Mouse (Mus musculus): ENCODE results near the gene Pxt1. TPM values are rescaled to one million over a fixed set of nuclear protein-coding genes. Genes with fewer than 3 reads are reported as not detected.

Pxt1 gene
- polyA plus RNA-seq, 1 experiment from 2014 or later, result not detected

- no peaks in the 10 kb centered on the region for H3K27me3 ChIP-seq (ENCODE audit: control insufficient read depth, insufficient read depth, low read length)
- 89% methylated on average over 25 of the region's 25 CpGs for WGBS (ENCODE audit: insufficient replicate concordance)
- no peak for ATAC-seq (replicated peaks; ENCODE audit: insufficient number of reproducible peaks, low FRiP score, low TSS enrichment)
Observed at GRCm38 (mm10) chr17:28940776-28941555, 2.7 kb downstream of the Pxt1 start.

GRCm38 (mm10) chr17:28936622-28937345 is 6.9 kb downstream of the Pxt1 start:
- 83% methylated on average over 10 of the region's 10 CpGs for WGBS (ENCODE audit: insufficient replicate concordance)
- Histone ChIP-seq H3K27ac (ENCODE audit: low read depth, low read length) (no peak overlapping the region), H3K4me2 (no peak overlapping the region)

More at GRCm38 (mm10) chr17:28940776-28941555, 2.7 kb downstream of the Pxt1 start:
- no peaks in the 10 kb centered on the region for H3K4me1 ChIP-seq (ENCODE audit: control insufficient read depth, insufficient read depth, low read length)
- no peaks in the 10 kb centered on the region for H3K36me3 ChIP-seq (ENCODE audit: control insufficient read depth, insufficient read depth, low read length)
- H3K9ac ChIP-seq (ENCODE audit: low read depth, low read length), result no peak overlapping the region
- no peak overlapping the region for H3K4me3 ChIP-seq (ENCODE audit: low read depth, low read length)
- H3K27ac ChIP-seq (ENCODE audit: low read depth, low read length), result no peak overlapping the region
- H3K4me2 ChIP-seq, result no peak overlapping the region
- no peaks in the 10 kb centered on the region for H3K9me3 ChIP-seq (replicated peaks; ENCODE audit: control insufficient read depth, low read length)

GRCm38 (mm10) chr17:28936133-28936532 is 7.5 kb downstream of the Pxt1 start:
- no peaks in the 10 kb centered on the region for H3K9me3 ChIP-seq (replicated peaks; ENCODE audit: control insufficient read depth, low read length)
- peak; percentile 61; the same call in 1 of the 2 replicates for ATAC-seq (replicated peaks; ENCODE audit: insufficient number of reproducible peaks, low FRiP score, low TSS enrichment)
- peaks cover 3% of the 10 kb centered on the region; the same call in 1 of the 2 replicates for H3K4me1 ChIP-seq (ENCODE audit: control insufficient read depth, insufficient read depth, low read length)
- no peak overlapping the region for H3K4me2 ChIP-seq
- WGBS (ENCODE audit: insufficient replicate concordance), result 80% methylated on average over 7 of the region's 7 CpGs
- H3K4me3 ChIP-seq (ENCODE audit: low read depth, low read length), result no peak overlapping the region
- H3K9ac ChIP-seq (ENCODE audit: low read depth, low read length), result no peak overlapping the region
- 0 out of 2 replicates have a peak overlapping the region, but pooled peaks have one; percentile 35 for H3K27ac ChIP-seq (ENCODE audit: low read depth, low read length)
- H3K36me3 ChIP-seq (ENCODE audit: control insufficient read depth, insufficient read depth, low read length), result no peaks in the 10 kb centered on the region
- no peaks in the 10 kb centered on the region for H3K27me3 ChIP-seq (ENCODE audit: control insufficient read depth, insufficient read depth, low read length)

More at GRCm38 (mm10) chr17:28936622-28937345, 6.9 kb downstream of the Pxt1 start:
- H3K36me3 ChIP-seq (ENCODE audit: control insufficient read depth, insufficient read depth, low read length), result no peaks in the 10 kb centered on the region
- no peaks in the 10 kb centered on the region for H3K9me3 ChIP-seq (replicated peaks; ENCODE audit: control insufficient read depth, low read length)
- no peak overlapping the region for H3K9ac ChIP-seq (ENCODE audit: low read depth, low read length)
- no peak overlapping the region for H3K4me3 ChIP-seq (ENCODE audit: low read depth, low read length)
- no peaks in the 10 kb centered on the region for H3K27me3 ChIP-seq (ENCODE audit: control insufficient read depth, insufficient read depth, low read length)
- 0 out of 2 replicates have a peak, but pooled peaks cover 3% of the 10 kb centered on the region for H3K4me1 ChIP-seq (ENCODE audit: control insufficient read depth, insufficient read depth, low read length)
- no peak for ATAC-seq (replicated peaks; ENCODE audit: insufficient number of reproducible peaks, low FRiP score, low TSS enrichment)

- Histone ChIP-seq H3K27ac (ENCODE audit: low read depth, low read length) (0 out of 2 replicates have a peak overlapping the region, but pooled peaks have one; percentile 22), H3K9me3 (replicated peaks; ENCODE audit: control insufficient read depth, low read length) (no peaks in the 10 kb centered on the region), H3K27me3 (ENCODE audit: control insufficient read depth, insufficient read depth, low read length) (no peaks in the 10 kb centered on the region), H3K4me1 (ENCODE audit: control insufficient read depth, insufficient read depth, low read length) (peaks cover 6% of the 10 kb centered on the region), H3K36me3 (ENCODE audit: control insufficient read depth, insufficient read depth, low read length) (no peaks in the 10 kb centered on the region), H3K9ac (ENCODE audit: low read depth, low read length) (no peak overlapping the region), H3K4me2 (no peak overlapping the region), H3K4me3 (ENCODE audit: low read depth, low read length) (no peak overlapping the region)
- WGBS (ENCODE audit: insufficient replicate concordance), result 69% methylated on average over 19 of the region's 19 CpGs
- ATAC-seq (replicated peaks; ENCODE audit: insufficient number of reproducible peaks, low FRiP score, low TSS enrichment), result no peak
Observed at GRCm38 (mm10) chr17:28934120-28934916, 9.3 kb downstream of the Pxt1 start.

GRCm38 (mm10) chr17:28932274-28932673 is 11.4 kb downstream of the Pxt1 start:
- Histone ChIP-seq H3K9me3 (replicated peaks; ENCODE audit: control insufficient read depth, low read length) (no peaks in the 10 kb centered on the region), H3K4me1 (ENCODE audit: control insufficient read depth, insufficient read depth, low read length) (peaks cover 6% of the 10 kb centered on the region), H3K27me3 (ENCODE audit: control insufficient read depth, insufficient read depth, low read length) (no peaks in the 10 kb centered on the region), H3K4me3 (ENCODE audit: low read depth, low read length) (no peak overlapping the region), H3K36me3 (ENCODE audit: control insufficient read depth, insufficient read depth, low read length) (no peaks in the 10 kb centered on the region), H3K4me2 (no peak overlapping the region), H3K27ac (ENCODE audit: low read depth, low read length) (no peak overlapping the region), H3K9ac (ENCODE audit: low read depth, low read length) (no peak overlapping the region)
- no peak for ATAC-seq (replicated peaks; ENCODE audit: insufficient number of reproducible peaks, low FRiP score, low TSS enrichment)
- 91% methylated on average over 4 of the region's 4 CpGs for WGBS (ENCODE audit: insufficient replicate concordance)

- Histone ChIP-seq H3K9ac (ENCODE audit: low read depth, low read length) (no peak overlapping the region), H3K27me3 (ENCODE audit: control insufficient read depth, insufficient read depth, low read length) (no peaks in the 10 kb centered on the region), H3K4me2 (no peak overlapping the region), H3K36me3 (ENCODE audit: control insufficient read depth, insufficient read depth, low read length) (no peaks in the 10 kb centered on the region), H3K4me3 (ENCODE audit: low read depth, low read length) (no peak overlapping the region), H3K27ac (ENCODE audit: low read depth, low read length) (peak overlapping the region; percentile 81), H3K9me3 (replicated peaks; ENCODE audit: control insufficient read depth, low read length) (no peaks in the 10 kb centered on the region), H3K4me1 (ENCODE audit: control insufficient read depth, insufficient read depth, low read length) (peaks cover 6% of the 10 kb centered on the region)
- 85% methylated on average over 18 of the region's 18 CpGs for whole genome bisulfite sequencing (ENCODE audit: insufficient replicate concordance)
- no peak for ATAC-seq (replicated peaks; ENCODE audit: insufficient number of reproducible peaks, low FRiP score, low TSS enrichment)
Observed at GRCm38 (mm10) chr17:28931436-28932211, 12.0 kb downstream of the Pxt1 start.

- H3K4me2 ChIP-seq, result peak overlapping the region; percentile 33
- H3K36me3 ChIP-seq (ENCODE audit: control insufficient read depth, insufficient read depth, low read length), result no peaks in the 10 kb centered on the region
- peaks cover 6% of the 10 kb centered on the region for H3K4me1 ChIP-seq (ENCODE audit: control insufficient read depth, insufficient read depth, low read length)
- H3K27ac ChIP-seq (ENCODE audit: low read depth, low read length), result peak overlapping the region; percentile 81
- peak; percentile 76 for ATAC-seq (replicated peaks; ENCODE audit: insufficient number of reproducible peaks, low FRiP score, low TSS enrichment)
- WGBS (ENCODE audit: insufficient replicate concordance), result 19% methylated on average over 14 of the region's 14 CpGs
- H3K9ac ChIP-seq (ENCODE audit: low read depth, low read length), result peak overlapping the region; percentile 64
- H3K4me3 ChIP-seq (ENCODE audit: low read depth, low read length), result no peak overlapping the region
- H3K9me3 ChIP-seq (replicated peaks; ENCODE audit: control insufficient read depth, low read length), result no peaks in the 10 kb centered on the region
- H3K27me3 ChIP-seq (ENCODE audit: control insufficient read depth, insufficient read depth, low read length), result no peaks in the 10 kb centered on the region
Observed at GRCm38 (mm10) chr17:28930392-28931074, 13.1 kb downstream of the Pxt1 start.

All from heart, embryonic 11.5 days (tissue).